Mouse (Mus musculus) ES-Bruce4 (cell line): Measurements from ENCODE around the gene Cts3. TPM values are rescaled to one million over a fixed set of nuclear protein-coding genes. Genes with fewer than 3 reads are reported as not detected.
"Not testable (repeated sequence)": the region's sequence is repeated elsewhere in the genome, so short reads cannot be mapped to it uniquely, and the experiment has no call there.

Source experiments
- H3K27ac ChIP-seq: 2 replicates; pipeline ENCODE4 v1.5.1; 2012; ENCODE audit warnings: low read length, inconsistent platforms; ENCODE audit not compliant: insufficient read depth
- H3K27me3 ChIP-seq: 2 replicates; pipeline ENCODE4 v1.6.1; 2012; ENCODE audit warnings: mild to moderate bottlenecking, low read length, inconsistent platforms; ENCODE audit not compliant: control insufficient read depth, poor library complexity, insufficient read depth, severe bottlenecking
- H3K36me3 ChIP-seq: 2 replicates; pipeline ENCODE4 v1.6.1; 2012; ENCODE audit warnings: inconsistent platforms, mild to moderate bottlenecking, low read length, moderate library complexity; ENCODE audit not compliant: control insufficient read depth, poor library complexity, insufficient read depth, severe bottlenecking
- H3K4me1 ChIP-seq: one replicate; pipeline ENCODE4 v1.8.1; 2011; ENCODE audit warnings: low read length; ENCODE audit not compliant: control insufficient read depth, insufficient read depth
- H3K4me3 ChIP-seq: 2 replicates; pipeline ENCODE4 v1.5.1; 2011; ENCODE audit warnings: low read depth, mild to moderate bottlenecking, low read length
- H3K9ac ChIP-seq: 2 replicates; pipeline ENCODE4 v1.6.1; 2012; ENCODE audit warnings: low read depth, mild to moderate bottlenecking, inconsistent platforms; ENCODE audit not compliant: poor library complexity, severe bottlenecking
- H3K9me3 ChIP-seq: replicated peaks from 2 replicates; pipeline ENCODE4 v1.6.1; 2012; ENCODE audit warnings: mild to moderate bottlenecking, low read length, inconsistent platforms; ENCODE audit not compliant: control insufficient read depth, poor library complexity, insufficient read depth, severe bottlenecking
- CTCF ChIP-seq: IDR thresholded peaks from one replicate; pipeline ENCODE4 v1.8.1; 2011; ENCODE audit warnings: low read depth, low read length
- EP300 ChIP-seq: IDR thresholded peaks from 2 replicates; pipeline ENCODE4 v1.6.1; 2011; ENCODE audit warnings: low read depth, low read length; ENCODE audit not compliant: insufficient read depth
- POLR2A ChIP-seq: IDR thresholded peaks from one replicate; pipeline ENCODE4 v1.8.1; 2011; ENCODE audit warnings: low read length; ENCODE audit not compliant: insufficient read depth
- polyA plus RNA-seq: library from polyadenylated mRNA; stranded (reverse); fragments of >200 nt; gene quantifications from 2 replicates; pipeline ENCODE4 v1.2.4, GENCODE M21; 2011; ENCODE audit warnings: low read depth; ENCODE audit not compliant: missing spikeins, insufficient read depth, insufficient read length

Cts3 gene
- 1.7 and 4.5 TPM in 2 replicates for polyA plus RNA-seq

DNA sequence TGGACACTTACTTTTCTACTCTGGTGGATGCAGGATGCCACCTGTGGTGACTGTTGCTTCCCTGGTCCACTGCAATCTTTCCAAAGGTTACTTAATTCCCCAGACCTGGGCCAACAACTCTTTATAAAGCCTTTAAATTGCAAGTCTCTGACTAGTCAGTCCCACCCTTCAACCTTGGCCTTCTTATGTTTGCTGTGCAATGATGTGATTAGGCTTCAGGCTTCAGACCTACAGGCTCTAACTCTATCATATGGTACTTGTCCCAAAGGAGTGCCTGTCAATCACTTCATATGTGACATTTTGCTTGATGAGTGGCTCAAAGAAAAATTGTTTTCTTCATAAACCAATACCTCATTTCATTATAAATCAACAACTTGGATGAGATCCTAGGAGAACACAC, at the start of gene Cts3:
Gene Cts3 (minus strand): TSS at position 101 of the 400 bp plus-strand sequence.
- TF ChIP-seq EP300 (no peak), POLR2A (no peak), CTCF (no peak)
- Histone ChIP-seq H3K4me3 (no peak within 1 kb of the TSS), H3K4me1 (no peaks in the 10 kb centered on the region), H3K27ac (no peak within 1 kb of the TSS), H3K9ac (no peak within 1 kb of the TSS), H3K36me3 (no peaks in the 10 kb centered on the region), H3K27me3 (no peaks in the 10 kb centered on the region), H3K9me3 (peaks cover 5% of the 10 kb centered on the region; the same call in 1 of the 2 replicates)

DNA sequence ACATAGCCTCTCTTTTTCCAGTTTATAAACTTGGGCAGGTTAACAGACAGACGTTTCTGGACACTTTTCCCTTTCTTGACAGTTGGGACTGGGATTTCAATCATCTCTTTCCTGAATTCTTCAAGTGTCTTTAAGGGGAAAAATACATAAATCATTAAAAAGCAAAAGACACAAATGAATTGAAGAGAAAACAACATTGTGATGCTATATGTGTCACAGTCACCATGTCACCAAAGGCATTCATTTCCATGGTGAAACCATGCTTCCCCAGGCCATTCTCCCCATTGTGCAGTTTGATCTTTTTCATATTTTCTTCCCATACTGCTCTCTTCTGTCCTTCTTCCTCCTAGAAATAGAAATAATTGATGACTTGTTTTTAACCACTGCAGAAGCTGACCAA, 1.9 kb downstream of the Cts3 start, which contains the start of gene Gm49352:
Gene Gm49352 (minus strand): TSS at position 101 of the 400 bp plus-strand sequence.
- not testable (repeated sequence) for H3K4me3 ChIP-seq, H3K9me3 ChIP-seq, H3K36me3 ChIP-seq, H3K27ac ChIP-seq, H3K4me1 ChIP-seq, H3K27me3 ChIP-seq, H3K9ac ChIP-seq

DNA sequence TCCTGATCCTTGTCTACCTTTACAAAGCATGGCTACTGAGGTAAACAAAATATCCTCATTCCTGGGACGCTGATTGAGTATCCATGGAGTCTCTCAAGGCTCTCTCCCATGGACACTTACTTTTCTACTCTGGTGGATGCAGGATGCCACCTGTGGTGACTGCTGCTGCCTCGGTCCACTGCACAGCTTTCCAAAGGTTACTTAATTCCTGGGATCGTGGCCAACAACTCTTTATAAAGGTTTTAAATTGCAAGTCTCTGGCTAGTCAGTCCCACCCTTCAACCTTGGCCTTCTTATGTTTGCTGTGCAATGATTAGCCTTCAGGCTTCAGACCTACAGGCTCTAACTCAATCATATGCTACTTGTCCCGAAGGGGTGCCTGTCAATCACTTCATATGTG, 28.3 kb downstream of the Cts3 start, which contains the start of gene Ctsm:
Gene Ctsm (minus strand): TSS at position 209 of the 400 bp plus-strand sequence.
- H3K9me3 ChIP-seq: no peaks in the 10 kb centered on the region

More for the DNA sequence above, 28.3 kb downstream of the Cts3 start, which contains the start of gene Ctsm:
- Histone ChIP-seq H3K9ac (no peak within 1 kb of the TSS), H3K4me3 (no peak within 1 kb of the TSS), H3K36me3 (no peaks in the 10 kb centered on the region), H3K27me3 (no peaks in the 10 kb centered on the region), H3K4me1 (no peaks in the 10 kb centered on the region), H3K27ac (no peak within 1 kb of the TSS)
- TF ChIP-seq POLR2A (no peak), EP300 (no peak), CTCF (no peak)

Other genes starting within 250 kb of the Cts3 start
- not detected in 2 replicates for gene Cts7, start 211.9 kb downstream of the Cts3 start, polyA plus RNA-seq
- gene Ctsm, start 28.3 kb downstream of the Cts3 start, polyA plus RNA-seq: 1.4 TPM in 1 of 2 replicates, not detected in the other
- not detected in 2 replicates for gene Gm49352, start 2.0 kb downstream of the Cts3 start, polyA plus RNA-seq